Mouse (Mus musculus) telencephalon, adult 2 months (tissue): Measurements from ENCODE around the gene Gm49486.
"Not testable (repeated sequence)": the region's sequence is repeated elsewhere in the genome, so short reads cannot be mapped to it uniquely, and the experiment has no call there.

ENCODE experiments used
- DNase-seq: peaks from one replicate; pipeline ENCODE4 v3.0.0-alpha.2; 2011; ENCODE audit warnings: low read depth, low spot score

Gene Gm49486

DNA sequence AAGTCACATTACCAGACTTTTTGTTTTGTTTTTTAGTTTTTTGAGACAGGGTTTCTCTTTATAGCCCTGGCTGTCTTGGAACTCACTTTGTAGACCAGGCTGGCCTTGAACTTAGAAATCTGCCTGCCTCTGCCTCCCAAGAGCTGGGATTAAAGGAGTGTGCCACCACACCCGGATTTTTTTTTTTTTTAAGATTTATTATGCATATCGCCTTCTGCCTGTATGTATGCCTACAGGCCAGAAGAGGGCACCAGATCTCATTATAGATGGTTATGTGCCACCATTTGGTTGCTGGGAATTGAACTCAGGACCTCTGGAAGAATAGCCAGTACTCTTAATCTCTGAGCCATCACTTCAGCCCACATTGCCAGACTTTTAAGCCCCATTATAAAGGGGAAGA, 3.4 kb upstream of the Gm49486 start:
- not testable (repeated sequence) for DNase-seq

GRCm38 (mm10) chr15:79235268-79235667, 6.1 kb downstream of the Gm49486 start:
- no peak for DNase-seq

- no peak for DNase-seq
Observed at GRCm38 (mm10) chr15:79238036-79238435, 8.8 kb downstream of the Gm49486 start.

GRCm38 (mm10) chr15:79242574-79243233, 13.5 kb downstream of the Gm49486 start:
- DNase-seq: no peak

- peak; percentile 98 for DNase-seq
Observed at GRCm38 (mm10) chr15:79243234-79244042, 14.2 kb downstream of the Gm49486 start.

DNA sequence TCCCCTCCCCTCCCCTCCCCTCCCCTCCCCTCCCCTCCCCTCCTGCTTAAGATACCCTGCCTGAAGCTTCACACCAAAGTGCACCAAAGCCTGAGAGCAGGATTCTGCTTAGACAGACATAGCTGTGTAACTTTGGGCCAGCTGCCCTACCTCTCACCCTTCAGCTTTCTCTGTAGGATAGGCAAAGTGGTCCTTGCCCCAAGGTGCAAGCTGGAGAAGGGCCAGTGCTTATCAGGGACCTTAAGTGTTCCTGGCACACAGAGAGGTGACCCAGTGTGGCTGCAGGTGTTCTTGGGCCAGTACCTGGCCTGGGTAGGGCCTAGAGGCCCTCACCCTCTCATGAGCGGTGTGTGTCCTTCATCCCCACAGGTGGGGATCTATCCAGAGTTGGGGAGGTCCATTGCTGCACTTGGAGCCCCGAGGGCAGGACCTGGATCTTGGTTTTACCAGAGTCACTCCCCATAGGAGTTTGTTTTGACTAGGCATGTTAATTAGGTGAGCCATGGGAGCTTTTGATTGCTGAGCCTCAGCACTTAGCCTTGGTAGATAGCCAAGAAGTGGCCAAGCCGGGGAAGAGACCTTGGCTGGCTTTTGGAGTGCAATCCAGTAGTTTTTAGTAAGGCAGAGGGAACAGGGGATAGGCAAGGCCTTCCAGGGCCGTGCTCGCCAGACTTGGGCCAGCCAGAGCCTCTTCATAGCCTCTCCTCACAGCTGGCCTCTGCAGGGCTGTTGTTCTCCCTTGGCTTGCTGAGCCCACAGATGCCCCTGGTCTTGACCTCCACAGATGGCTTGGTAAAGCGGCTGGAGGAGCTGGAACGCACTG, 15.1 kb downstream of the Gm49486 start:
- DNase-seq: no peak

DNA sequence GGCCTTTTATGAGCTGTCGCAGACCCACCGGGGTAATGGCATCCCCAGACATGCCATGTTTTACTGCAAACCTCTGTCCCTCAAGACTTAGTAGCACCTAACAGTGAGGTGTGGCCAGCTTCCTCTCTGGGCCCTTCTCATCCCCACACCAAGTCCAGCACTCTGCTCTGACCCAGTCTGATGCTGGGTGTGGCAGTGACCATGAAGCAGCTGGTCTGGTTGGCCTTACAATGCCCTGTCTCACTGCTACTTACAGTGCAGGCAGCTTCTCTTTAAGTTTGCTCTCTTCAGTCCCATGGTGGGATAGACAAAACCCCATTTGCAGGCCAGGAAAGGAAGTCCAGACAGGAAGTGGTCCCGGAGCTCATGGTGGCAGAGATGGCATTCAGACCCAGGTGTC, 16.1 kb downstream of the Gm49486 start:
- DNase-seq: no peak

DNA sequence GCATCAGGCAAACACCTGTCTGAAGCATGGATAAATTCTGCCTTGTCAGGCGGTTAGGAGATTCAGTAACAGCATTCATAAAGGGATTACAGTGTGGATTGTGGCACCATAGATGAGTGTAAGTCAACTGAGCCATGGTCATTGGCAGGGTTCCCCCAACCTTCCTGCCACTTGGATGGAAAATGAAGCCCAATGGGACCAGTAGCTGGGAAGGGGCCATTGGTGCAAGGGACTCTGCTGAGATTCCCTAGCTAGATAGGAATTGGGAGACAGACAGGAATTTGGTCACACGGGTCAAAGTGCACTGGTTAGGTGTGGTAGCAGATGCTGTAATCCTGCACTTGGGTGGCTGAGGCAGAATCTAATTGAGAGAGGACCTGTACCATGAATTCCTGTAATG, 21.0 kb downstream of the Gm49486 start:
- DNase-seq: no peak

DNA sequence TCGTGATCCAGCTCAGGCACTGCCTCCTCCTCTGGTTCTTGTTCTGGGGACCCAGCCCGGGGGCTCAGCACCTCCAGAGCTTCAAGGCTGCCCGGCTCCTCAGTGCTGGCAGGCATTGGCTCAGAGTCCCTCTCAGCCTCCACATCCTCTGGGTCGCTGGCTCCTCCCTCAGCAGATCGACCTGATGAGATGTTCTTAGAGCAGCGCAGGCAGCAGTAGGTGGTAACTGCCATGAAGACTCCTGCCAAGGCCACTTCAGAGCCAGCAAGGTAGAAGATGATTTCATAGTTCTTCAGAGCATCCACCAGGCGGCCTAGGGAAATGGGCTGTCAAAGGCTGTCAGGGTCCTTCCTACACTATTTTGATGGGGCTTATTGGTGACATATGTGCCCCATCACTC, 22.0 kb downstream of the Gm49486 start:
- no peak for DNase-seq

- no peak for DNase-seq
Observed at GRCm38 (mm10) chr15:79251781-79252491, 22.7 kb downstream of the Gm49486 start.

GRCm38 (mm10) chr15:79252580-79252979, 23.4 kb downstream of the Gm49486 start:
- DNase-seq: no peak

DNA sequence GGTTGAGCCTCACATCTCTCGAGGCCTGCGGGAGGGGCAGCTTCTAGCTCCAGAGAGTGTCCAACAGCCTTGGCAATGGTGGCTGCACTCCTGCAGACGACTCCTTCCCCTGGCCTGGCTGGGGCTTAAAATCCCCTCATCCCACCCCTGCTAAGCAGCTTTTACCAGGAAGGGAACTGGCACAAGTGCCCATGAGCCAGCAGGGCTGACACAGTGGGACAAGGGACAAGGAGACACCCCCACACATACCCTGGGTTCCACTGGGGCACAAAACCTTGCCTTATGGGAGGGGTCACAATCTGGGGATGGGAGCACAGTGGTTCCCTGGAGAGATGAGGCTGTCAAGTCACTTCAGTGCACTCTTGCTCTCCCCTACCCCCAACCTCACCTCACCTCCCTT, 25.5 kb downstream of the Gm49486 start, which contains the start of gene Slc16a8:
Gene Slc16a8, minus strand, starts transcription at position 101 of the 400 bp plus-strand sequence.
- no peak for DNase-seq

DNA sequence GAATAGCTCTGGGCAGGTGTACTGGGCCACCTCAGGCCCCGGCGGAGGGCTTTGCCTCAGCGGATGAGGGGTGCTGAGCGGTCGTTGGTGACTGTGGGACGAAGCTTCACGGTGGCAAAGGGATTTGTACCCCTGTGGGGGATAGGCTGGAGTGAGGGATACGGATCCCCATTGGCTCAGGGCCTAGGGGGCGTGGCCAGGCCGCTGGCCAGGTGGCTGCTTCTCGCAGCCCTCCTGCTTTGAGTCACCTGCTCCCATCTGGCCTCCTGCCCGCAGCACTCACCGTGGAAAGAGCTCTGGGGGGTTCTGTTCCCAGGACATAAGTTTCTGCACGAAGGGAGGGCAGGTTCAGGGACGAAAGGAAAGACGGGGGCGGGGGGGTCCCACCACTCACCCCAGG, 29.3 kb downstream of the Gm49486 start:
- no peak for DNase-seq

GRCm38 (mm10) chr15:79261095-79261725, 32.0 kb downstream of the Gm49486 start:
- DNase-seq: no peak

- DNase-seq: no peak
Observed at GRCm38 (mm10) chr15:79261757-79262156, 32.6 kb downstream of the Gm49486 start.

DNA sequence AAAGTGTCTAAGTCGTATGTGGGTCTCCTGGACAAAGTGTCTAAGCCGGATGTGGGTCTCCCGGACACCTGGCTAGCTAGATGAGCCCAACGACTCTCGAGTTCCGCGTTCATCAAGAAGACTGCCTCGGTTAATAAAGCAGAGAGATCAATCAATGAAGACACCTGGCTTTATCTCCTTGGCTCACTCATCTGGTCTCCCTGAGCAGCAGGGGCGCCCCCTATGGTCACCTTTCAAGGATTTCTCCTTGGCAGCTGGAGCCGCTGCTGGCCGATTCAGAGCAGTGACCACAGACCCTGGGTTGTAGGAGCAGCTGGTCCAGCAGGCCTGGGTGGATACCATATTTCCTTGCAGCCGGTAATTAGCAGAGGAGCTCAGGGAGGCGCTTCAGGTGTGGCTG, 33.2 kb downstream of the Gm49486 start:
- no peak for DNase-seq

DNA sequence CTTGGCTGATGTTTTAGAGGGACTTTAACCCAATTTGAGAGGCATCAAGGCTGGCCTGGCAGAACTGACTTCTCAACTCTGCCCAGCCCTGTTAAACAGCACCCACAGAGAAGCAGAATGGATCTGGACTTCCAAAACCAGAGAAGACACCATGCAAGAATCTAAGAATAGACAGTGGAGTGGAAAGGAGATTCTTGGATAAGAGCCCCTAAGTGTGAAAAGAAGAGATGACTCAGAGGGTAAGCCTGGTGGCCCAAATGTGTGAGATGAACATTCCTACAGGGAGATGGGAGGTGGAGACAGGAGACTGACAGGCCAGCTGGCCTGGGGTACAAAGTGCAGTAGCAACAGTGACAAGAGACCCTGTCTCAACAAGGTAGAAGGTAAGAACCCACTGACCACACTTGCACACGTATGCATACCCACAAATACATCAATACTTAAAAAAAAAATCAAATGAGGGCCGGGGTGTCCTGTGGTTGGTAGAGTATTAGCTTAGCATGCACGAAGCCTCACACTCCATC, 33.7 kb downstream of the Gm49486 start:
- no peak for DNase-seq

- DNase-seq: no peak
Observed at GRCm38 (mm10) chr15:79263726-79264125, 34.5 kb downstream of the Gm49486 start.

GRCm38 (mm10) chr15:79265384-79265783, 36.2 kb downstream of the Gm49486 start:
- no peak for DNase-seq

DNA sequence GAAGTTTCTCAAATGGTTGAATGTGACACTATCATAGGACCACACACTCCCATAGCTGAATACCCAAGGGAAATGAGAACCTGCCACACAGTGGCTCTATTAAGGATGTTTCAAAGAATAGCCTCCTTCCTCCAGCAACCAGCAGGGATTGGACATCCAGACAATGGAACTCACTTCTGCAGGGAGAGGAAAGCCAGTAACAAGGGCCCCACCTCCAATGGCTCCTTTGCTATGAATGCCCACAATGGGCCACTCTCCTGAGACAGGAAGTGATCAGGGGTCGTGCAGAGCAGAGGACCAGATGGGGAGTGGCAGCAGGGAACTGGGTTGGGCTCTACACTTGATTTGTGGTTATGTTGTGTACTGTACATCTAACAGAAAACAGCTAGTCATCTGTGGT, 39.3 kb downstream of the Gm49486 start:
- no peak for DNase-seq
